Mouse (Mus musculus): Measurements from ENCODE around the gene Rab11fip5.

The Rab11fip5 gene

GRCm38 (mm10) chr6:85331736-85332135 is 42.7 kb downstream of the Rab11fip5 start:
- TF ChIP-seq NANOG (IDR thresholded peaks at IDR 0.05; ENCODE audit: borderline replicate concordance, low read length), result no peak
- TF ChIP-seq POU5F1 (IDR thresholded peaks at IDR 0.05; ENCODE audit: borderline replicate concordance, low read length), result no peak
- no peak for TF ChIP-seq CTCF (conservative IDR thresholded peaks at IDR 0.05; ENCODE audit: low read length)
- H3K4me3 ChIP-seq (replicated peaks; ENCODE audit: low read length), result peak overlapping the region; percentile 97
- peaks cover 23% of the 10 kb centered on the region for H3K27me3 ChIP-seq (ENCODE audit: insufficient read depth, low read length)
- peaks cover 30% of the 10 kb centered on the region for H3K4me1 ChIP-seq (replicated peaks; ENCODE audit: low read depth, low read length)
- no peaks in the 10 kb centered on the region for H3K9me3 ChIP-seq (ENCODE audit: low read length)
- H3K36me3 ChIP-seq (ENCODE audit: insufficient read depth, low read length), result 0 out of 2 replicates have a peak, but pooled peaks cover 4% of the 10 kb centered on the region

GRCm38 (mm10) chr6:85331221-85331735 is 43.2 kb downstream of the Rab11fip5 start:
- no peak for TF ChIP-seq NANOG (IDR thresholded peaks at IDR 0.05; ENCODE audit: borderline replicate concordance, low read length)
- TF ChIP-seq POU5F1 (IDR thresholded peaks at IDR 0.05; ENCODE audit: borderline replicate concordance, low read length), result no peak
- no peak for TF ChIP-seq CTCF (conservative IDR thresholded peaks at IDR 0.05; ENCODE audit: low read length)
- Histone ChIP-seq H3K4me3 (replicated peaks; ENCODE audit: low read length) (peak overlapping the region; percentile 97), H3K4me1 (replicated peaks; ENCODE audit: low read depth, low read length) (peaks cover 30% of the 10 kb centered on the region), H3K27me3 (ENCODE audit: insufficient read depth, low read length) (peaks cover 23% of the 10 kb centered on the region), H3K9me3 (ENCODE audit: low read length) (no peaks in the 10 kb centered on the region), H3K36me3 (ENCODE audit: insufficient read depth, low read length) (no peaks in the 10 kb centered on the region)

DNA sequence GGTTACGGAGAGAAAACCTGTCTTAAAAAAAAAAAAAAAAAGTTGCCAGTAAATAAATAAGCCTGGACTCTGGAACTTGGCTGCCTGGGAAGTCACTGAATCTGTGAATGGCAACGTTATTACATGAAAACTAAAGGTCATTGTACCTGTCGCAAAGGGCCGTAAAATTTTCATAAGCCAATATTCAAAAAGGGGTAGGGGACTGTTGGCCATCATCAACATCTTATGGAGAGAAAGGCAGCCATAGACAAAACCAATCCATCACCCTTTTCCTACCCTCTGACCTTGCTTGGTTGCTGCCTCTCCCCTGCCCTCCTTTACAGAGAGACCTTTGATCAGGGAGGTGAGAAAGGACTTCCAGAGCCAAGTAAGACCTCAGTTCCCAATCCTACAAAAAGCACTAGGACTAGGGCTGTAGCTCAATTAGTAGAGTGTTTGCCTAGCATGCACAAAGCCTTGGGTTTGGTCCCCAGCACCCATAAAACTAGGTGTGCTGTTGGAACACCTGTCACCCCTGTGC is 44.7 kb downstream of the Rab11fip5 start:
- H3K9me3 ChIP-seq (ENCODE audit: low read length), result no peaks in the 10 kb centered on the region
- no peak for TF ChIP-seq POU5F1 (IDR thresholded peaks at IDR 0.05; ENCODE audit: borderline replicate concordance, low read length)
- no peak for TF ChIP-seq CTCF (conservative IDR thresholded peaks at IDR 0.05; ENCODE audit: low read length)
- no peak for TF ChIP-seq NANOG (IDR thresholded peaks at IDR 0.05; ENCODE audit: borderline replicate concordance, low read length)
- peaks cover 32% of the 10 kb centered on the region for H3K4me1 ChIP-seq (replicated peaks; ENCODE audit: low read depth, low read length)
- no peaks in the 10 kb centered on the region for H3K36me3 ChIP-seq (ENCODE audit: insufficient read depth, low read length)
- peaks cover 23% of the 10 kb centered on the region for H3K27me3 ChIP-seq (ENCODE audit: insufficient read depth, low read length)
- no peak overlapping the region for H3K4me3 ChIP-seq (replicated peaks; ENCODE audit: low read length)

GRCm38 (mm10) chr6:85326564-85326963 is 47.9 kb downstream of the Rab11fip5 start:
- H3K36me3 ChIP-seq (ENCODE audit: insufficient read depth, low read length), result no peaks in the 10 kb centered on the region
- H3K4me3 ChIP-seq (replicated peaks; ENCODE audit: low read length), result no peak overlapping the region
- H3K27me3 ChIP-seq (ENCODE audit: insufficient read depth, low read length), result peaks cover 17% of the 10 kb centered on the region
- H3K4me1 ChIP-seq (replicated peaks; ENCODE audit: low read depth, low read length), result peaks cover 17% of the 10 kb centered on the region
- no peaks in the 10 kb centered on the region for H3K9me3 ChIP-seq (ENCODE audit: low read length)
- TF ChIP-seq NANOG (IDR thresholded peaks at IDR 0.05; ENCODE audit: borderline replicate concordance, low read length), result no peak
- TF ChIP-seq POU5F1 (IDR thresholded peaks at IDR 0.05; ENCODE audit: borderline replicate concordance, low read length), result no peak

- Histone ChIP-seq H3K27me3 (ENCODE audit: insufficient read depth, low read length) (peaks cover 4% of the 10 kb centered on the region; the same call in 1 of the 2 replicates), H3K4me3 (replicated peaks; ENCODE audit: low read length) (no peak overlapping the region), H3K36me3 (ENCODE audit: insufficient read depth, low read length) (no peaks in the 10 kb centered on the region), H3K9me3 (ENCODE audit: low read length) (no peaks in the 10 kb centered on the region), H3K4me1 (replicated peaks; ENCODE audit: low read depth, low read length) (peaks cover 13% of the 10 kb centered on the region)
- TF ChIP-seq CTCF (conservative IDR thresholded peaks at IDR 0.05; ENCODE audit: low read length) (no peak), NANOG (IDR thresholded peaks at IDR 0.05; ENCODE audit: borderline replicate concordance, low read length) (no peak), POU5F1 (IDR thresholded peaks at IDR 0.05; ENCODE audit: borderline replicate concordance, low read length) (no peak)
These were observed 49.3 kb downstream of the Rab11fip5 start for GRCm38 (mm10) chr6:85325109-85325508.

DNA sequence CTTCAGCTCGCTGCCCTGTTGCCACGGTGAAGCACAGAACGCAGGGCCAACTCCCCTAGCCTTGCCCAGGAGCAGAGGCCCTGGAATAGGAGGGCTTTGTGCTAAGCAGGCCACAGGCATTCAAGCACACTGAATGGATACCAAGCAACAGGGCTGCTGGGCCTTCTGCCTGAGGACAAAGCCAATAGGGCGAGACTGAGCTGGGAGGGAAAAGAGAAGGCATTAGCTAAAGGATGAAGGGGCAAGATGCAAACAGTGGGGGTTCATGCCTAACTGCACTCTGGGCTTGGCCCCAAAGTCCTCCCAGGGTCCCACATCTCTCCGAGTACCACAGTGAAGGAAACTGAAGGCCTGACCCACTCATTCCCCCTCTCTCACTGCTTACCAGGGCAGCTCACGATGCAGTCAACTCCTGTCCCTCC is 54.0 kb downstream of the Rab11fip5 start:
- Histone ChIP-seq H3K4me3 (replicated peaks; ENCODE audit: low read length) (no peak overlapping the region), H3K36me3 (ENCODE audit: insufficient read depth, low read length) (peaks cover 4% of the 10 kb centered on the region; the same call in 1 of the 2 replicates), H3K27me3 (ENCODE audit: insufficient read depth, low read length) (no peaks in the 10 kb centered on the region), H3K9me3 (ENCODE audit: low read length) (no peaks in the 10 kb centered on the region), H3K4me1 (replicated peaks; ENCODE audit: low read depth, low read length) (peaks cover 14% of the 10 kb centered on the region)
- TF ChIP-seq NANOG (IDR thresholded peaks at IDR 0.05; ENCODE audit: borderline replicate concordance, low read length) (no peak), CTCF (conservative IDR thresholded peaks at IDR 0.05; ENCODE audit: low read length) (no peak)

DNA sequence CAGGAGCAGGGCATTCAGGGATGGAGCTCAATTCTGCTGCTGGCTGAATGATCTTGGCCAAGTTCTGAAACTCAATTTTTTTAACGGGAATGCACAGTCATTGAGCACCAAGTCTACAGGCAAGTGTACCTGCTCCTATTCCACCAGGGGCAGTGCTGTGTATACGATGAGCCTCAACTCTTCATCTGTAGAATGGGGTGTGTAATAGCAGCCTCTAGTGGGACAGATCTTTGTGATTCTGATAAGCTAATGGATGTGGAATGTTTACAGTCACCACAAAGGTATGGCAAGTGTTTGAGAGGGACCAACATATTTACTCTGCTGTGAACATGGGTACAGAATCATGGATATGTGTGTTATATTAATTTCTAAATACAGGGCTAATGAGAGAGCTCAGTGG is 58.2 kb downstream of the Rab11fip5 start:
- no peaks in the 10 kb centered on the region; the same call in 1 of the 2 replicates for H3K27me3 ChIP-seq (ENCODE audit: insufficient read depth, low read length)
- H3K4me1 ChIP-seq (replicated peaks; ENCODE audit: low read depth, low read length), result peaks cover 7% of the 10 kb centered on the region; the same call in 1 of the 2 replicates
- peaks cover 4% of the 10 kb centered on the region; the same call in 1 of the 2 replicates for H3K36me3 ChIP-seq (ENCODE audit: insufficient read depth, low read length)
- no peak overlapping the region for H3K4me3 ChIP-seq (replicated peaks; ENCODE audit: low read length)
- H3K9me3 ChIP-seq (ENCODE audit: low read length), result no peaks in the 10 kb centered on the region
- TF ChIP-seq POU5F1 (IDR thresholded peaks at IDR 0.05; ENCODE audit: borderline replicate concordance, low read length) (no peak), NANOG (IDR thresholded peaks at IDR 0.05; ENCODE audit: borderline replicate concordance, low read length) (no peak), CTCF (conservative IDR thresholded peaks at IDR 0.05; ENCODE audit: low read length) (no peak; the same call in 1 of the 2 replicates)

GRCm38 (mm10) chr6:85314064-85314798 is 60.2 kb downstream of the Rab11fip5 start:
- no peaks in the 10 kb centered on the region; the same call in 1 of the 2 replicates for H3K27me3 ChIP-seq (ENCODE audit: insufficient read depth, low read length)
- no peak overlapping the region for H3K4me3 ChIP-seq (replicated peaks; ENCODE audit: low read length)
- no peak for TF ChIP-seq NANOG (IDR thresholded peaks at IDR 0.05; ENCODE audit: borderline replicate concordance, low read length)
- TF ChIP-seq CTCF (conservative IDR thresholded peaks at IDR 0.05; ENCODE audit: low read length), result no peak
- no peak for TF ChIP-seq POU5F1 (IDR thresholded peaks at IDR 0.05; ENCODE audit: borderline replicate concordance, low read length)
- no peaks in the 10 kb centered on the region for H3K4me1 ChIP-seq (replicated peaks; ENCODE audit: low read depth, low read length)
- H3K9me3 ChIP-seq (ENCODE audit: low read length), result no peaks in the 10 kb centered on the region
- H3K36me3 ChIP-seq (ENCODE audit: insufficient read depth, low read length), result peaks cover 4% of the 10 kb centered on the region; the same call in 1 of the 2 replicates

All from E14TG2a.4 (cell line).